Mouse (Mus musculus) adrenal gland, adult 18-20 months (tissue): ENCODE data around the gene Mbnl1. TPM values are rescaled to one million over a fixed set of nuclear protein-coding genes. Genes with fewer than 3 reads are reported as not detected.

Source experiments
- DNase-seq, 2 experiments: peaks; one replicate each; pipeline ENCODE4 v3.0.0; 2021 to 2022; ENCODE audit warnings: low spot score in 2 of 2
- total RNA-seq, 2 experiments: library from RNA; stranded (reverse); gene quantifications; 1 replicate in 1 of 2; 2 replicates in 1 of 2; pipeline ENCODE4 v1.2.3; 2021

The Mbnl1 gene
- total RNA-seq, 2 experiments from 2014 or later, result 503 to 531 TPM

DNA sequence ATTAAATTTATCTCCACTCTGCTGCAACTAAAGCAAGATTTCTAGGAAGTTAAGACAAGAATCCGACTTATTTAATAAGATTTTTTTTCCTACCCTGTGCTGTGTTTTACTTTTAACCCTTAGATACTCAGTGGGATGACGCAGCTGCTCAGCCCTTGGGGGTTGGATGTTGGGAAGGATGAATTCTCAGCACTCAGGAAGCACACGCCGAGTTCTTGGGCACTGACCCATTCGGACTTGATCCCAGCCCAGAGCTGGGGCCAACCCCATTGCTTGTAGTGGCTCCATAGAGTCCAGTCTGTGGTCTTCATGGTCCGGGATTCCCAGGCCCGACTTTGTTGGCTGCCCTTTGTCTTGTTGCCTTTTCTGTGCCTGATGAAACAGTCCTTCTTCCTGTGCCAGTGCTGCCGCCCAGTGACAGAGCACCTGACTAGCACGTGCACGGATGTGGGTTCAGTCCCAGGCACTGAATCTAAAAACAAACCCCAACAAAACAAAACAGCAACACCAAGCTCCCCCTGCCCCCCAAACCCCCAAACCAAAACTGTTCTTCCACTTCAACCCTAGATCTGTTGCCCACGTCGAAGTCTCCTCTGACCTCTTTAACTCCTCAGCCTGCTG is 43.5 kb downstream of the Mbnl1 start:
- peak; percentile 51 to 62 for DNase-seq

DNA sequence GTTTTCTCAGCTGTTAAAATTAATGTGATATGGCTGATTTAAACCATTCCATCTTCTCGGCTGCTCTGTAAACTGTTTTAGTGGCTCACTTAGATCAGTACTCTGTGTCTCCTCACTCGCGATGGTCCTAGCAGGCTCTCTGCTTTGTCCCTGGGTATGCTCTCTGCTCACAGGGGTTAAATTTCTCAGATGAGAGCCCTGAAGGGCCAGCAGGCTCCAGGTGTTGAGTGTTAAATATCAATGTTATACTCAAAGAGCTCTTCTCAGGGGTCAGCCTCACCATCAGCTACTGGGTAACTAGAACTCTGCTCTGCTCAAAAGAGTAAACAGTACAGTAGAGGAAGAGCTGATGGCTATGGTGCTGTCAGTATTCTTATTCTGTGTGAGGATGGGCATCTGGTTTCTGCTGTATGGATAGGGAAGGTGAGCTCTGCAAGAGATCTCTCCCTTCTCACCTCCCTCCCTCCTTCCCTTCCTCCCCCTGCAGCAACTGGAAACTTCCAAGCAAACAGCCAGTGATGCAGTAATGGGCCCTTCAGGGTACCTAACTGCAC is 44.7 kb downstream of the Mbnl1 start:
- no peak for DNase-seq

DNA sequence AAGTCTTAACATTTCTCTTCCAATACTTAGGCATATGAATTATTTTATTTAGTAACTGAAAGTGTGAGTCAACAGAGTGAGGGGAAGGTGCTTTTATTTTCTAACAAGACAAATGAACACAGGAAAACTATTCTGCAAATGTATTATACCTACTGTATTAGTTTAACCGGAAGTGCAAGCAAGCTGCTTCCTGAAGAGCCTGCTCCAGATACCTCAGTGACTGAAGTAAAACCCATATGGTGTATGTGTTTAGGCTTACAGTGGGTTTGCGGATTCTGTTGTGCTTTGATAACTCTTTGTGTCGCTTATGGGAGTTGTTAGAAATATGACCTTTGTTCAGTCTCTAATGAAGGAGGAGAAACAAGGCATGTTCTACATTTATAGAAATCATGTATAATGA is 46.7 kb downstream of the Mbnl1 start:
- no peak for DNase-seq

- no peak for DNase-seq
Measured at GRCm38 (mm10) chr3:60524127-60524526, 51.5 kb downstream of the Mbnl1 start.

DNA sequence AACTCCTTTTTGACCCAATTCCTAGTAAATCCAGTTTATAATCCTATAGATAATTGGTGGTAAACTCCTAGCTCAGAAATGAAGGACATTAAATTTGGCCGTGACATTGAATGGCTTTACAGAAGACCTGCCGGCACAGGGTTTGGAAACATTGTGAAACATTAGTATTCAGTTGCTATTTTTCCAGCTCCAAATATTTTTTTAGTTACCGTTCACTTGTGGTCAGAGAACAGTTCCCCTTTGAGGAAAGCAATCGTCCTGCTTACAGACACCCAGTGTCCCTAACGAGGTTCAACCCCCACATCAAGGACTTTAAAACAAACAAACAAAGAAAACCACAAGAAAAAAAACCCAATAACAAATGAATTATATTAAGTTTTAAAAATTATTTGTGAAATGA is 58.7 kb downstream of the Mbnl1 start:
- DNase-seq, result no peak

GRCm38 (mm10) chr3:60531826-60532225 is 59.2 kb downstream of the Mbnl1 start:
- no peak for DNase-seq

GRCm38 (mm10) chr3:60535224-60535623 is 62.6 kb downstream of the Mbnl1 start:
- no peak for DNase-seq

- DNase-seq, result no peak
Measured at GRCm38 (mm10) chr3:60537063-60537462, 64.4 kb downstream of the Mbnl1 start.

DNA sequence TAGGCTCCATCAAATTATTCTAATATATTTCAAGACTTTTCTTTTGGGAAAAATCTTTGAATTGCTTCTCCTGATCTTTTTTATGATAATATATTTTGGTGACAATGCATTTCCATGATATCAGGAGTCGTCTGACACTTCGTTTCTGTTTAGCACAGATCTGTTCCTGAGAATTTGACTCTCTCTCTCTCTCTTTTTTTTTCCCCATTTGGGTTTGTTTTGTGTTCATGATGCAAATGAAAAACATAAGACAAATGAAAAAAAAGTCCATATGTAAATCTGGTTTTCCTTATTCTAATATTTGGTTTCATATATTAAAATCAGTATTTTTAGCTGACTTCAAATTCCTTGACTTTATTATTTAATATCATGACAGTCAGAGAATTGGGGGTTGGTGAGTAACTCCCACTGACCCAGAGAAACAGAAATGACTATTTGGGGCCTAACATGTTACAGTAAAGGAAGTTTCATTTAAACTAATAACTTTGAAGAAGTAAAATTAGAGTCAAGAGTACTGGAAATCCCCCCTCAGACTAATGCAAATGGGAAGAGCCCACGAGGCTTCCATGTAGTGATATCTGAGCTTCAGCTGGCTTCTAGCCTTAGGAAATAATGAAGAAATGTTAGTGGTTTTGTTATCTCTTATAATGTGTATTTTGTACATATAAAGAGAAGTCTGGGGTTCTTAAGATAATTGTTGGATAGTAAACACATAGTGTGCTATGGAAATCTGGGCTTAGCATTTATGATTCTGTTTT is 65.8 kb downstream of the Mbnl1 start:
- no peak for DNase-seq

DNA sequence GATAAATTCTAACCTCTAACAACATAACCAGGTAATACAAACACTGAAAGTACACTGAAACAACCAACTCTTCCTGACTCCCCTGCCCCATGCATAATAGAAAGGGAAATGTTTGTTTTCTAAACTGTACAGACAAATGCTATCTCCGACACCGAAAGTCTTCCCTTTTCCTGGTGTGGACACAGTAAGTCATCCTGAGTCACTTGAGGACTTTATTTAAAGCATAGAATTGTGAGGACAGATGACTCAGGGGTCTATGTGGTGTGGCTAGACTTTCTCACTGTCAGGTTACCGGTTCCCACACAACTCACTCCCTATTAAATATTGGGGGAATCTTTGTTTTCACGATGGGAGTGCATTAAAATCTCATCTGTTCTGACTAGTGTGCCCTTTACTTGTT is 68.5 kb downstream of the Mbnl1 start:
- no peak for DNase-seq

DNA sequence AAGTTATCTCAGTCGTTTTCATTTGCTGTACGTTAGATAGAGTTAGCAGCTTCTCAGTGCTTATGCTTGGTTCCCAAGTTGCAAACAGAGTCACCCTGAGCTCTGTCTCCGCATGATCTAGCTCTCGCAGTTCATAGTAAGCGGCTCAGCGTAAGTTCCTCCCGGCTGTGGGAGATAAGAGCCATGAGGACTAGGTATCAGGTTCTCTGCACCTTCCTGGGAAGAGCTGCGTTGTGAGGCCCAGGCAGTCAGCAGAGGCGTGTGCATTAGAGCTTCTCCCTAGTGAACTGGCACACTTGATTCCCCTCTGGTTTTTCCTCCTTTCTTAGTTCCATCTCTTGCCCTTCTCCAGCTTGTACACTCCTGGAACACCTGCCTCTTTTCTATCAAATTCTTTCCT is 73.6 kb downstream of the Mbnl1 start:
- DNase-seq, result no peak

- DNase-seq, result no peak
Measured at GRCm38 (mm10) chr3:60546904-60547303, 74.3 kb downstream of the Mbnl1 start.

DNA sequence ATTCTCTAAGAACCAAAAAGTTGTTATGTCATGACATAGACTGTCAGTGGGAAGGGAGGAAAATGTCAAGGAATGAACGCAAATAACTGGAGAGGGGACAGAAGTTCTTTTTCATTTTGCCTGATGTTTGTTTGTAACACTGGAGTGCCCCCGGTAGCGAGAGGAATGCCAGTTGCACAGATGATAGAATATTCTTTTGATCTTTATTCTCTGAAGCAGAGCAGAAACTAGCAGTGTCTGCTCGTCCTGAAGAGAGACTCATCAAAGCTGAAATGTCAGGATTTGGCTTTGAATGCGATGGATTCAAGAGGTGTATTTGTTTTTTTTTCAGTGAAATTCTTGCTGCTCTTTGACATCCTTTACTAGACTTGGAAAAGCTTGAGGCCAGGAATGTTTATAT is 77.9 kb downstream of the Mbnl1 start:
- DNase-seq, result no peak

GRCm38 (mm10) chr3:60551650-60552049 is 79.0 kb downstream of the Mbnl1 start:
- DNase-seq, result no peak

DNA sequence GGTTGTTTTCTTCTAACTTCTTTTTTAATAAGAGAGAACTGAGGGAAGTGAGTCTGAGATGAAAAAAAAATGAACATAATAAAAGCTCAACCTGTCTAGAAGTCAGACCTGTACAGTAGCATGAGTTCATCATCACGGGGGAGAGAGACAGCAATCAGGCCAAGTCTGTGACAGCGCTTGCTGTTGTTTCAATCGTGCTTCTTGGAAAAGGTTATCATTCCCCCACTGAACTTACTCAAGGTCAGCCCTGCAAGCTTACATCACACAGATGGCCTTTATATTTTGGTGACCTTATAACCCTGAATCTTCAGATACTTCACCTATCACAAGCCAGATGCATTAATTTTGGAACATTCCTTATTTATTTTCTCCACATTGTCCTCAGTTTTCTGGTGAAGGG is 80.4 kb downstream of the Mbnl1 start:
- DNase-seq, result no peak

- DNase-seq, result no peak
Measured at GRCm38 (mm10) chr3:60556596-60556995, 84.0 kb downstream of the Mbnl1 start.

- no peak for DNase-seq
Measured at GRCm38 (mm10) chr3:60558252-60558862, 85.7 kb downstream of the Mbnl1 start.

GRCm38 (mm10) chr3:60559762-60560161 is 87.1 kb downstream of the Mbnl1 start:
- DNase-seq, result no peak

- no peak for DNase-seq
Measured at GRCm38 (mm10) chr3:60563529-60564243, 91.1 kb downstream of the Mbnl1 start.

GRCm38 (mm10) chr3:60564244-60564643 is 91.6 kb downstream of the Mbnl1 start:
- DNase-seq, result no peak

GRCm38 (mm10) chr3:60565204-60565603 is 92.6 kb downstream of the Mbnl1 start:
- no peak for DNase-seq

- no peak for DNase-seq
Measured at GRCm38 (mm10) chr3:60565950-60566349, 93.3 kb downstream of the Mbnl1 start.
